Mouse (Mus musculus) liver, postnatal 0 days (tissue): ENCODE results near the gene Cpne1.

ENCODE experiments used
- CTCF ChIP-seq: sonication (generic); IDR thresholded peaks from 2 replicates; pipeline ENCODE4 v1.5.1; 2016; ENCODE audit warnings: antibody characterized with exemption, low read depth
- EP300 ChIP-seq: IDR thresholded peaks from 2 replicates; pipeline ENCODE4 v1.6.1; 2016; ENCODE audit warnings: antibody characterized with exemption, low read depth, mild to moderate bottlenecking

GRCm38 (mm10) chr2:156143953-156144724, 32.4 kb upstream of the Cpne1 start, which contains the start of the genes Romo1 and Nfs1:
- TF ChIP-seq CTCF (peak; percentile 77), EP300 (no peak)
